Mouse (Mus musculus) thymus, postnatal 25 days (tissue): Measurements from ENCODE around the gene Mtmr6.
"Not testable (repeated sequence)": the region's sequence is repeated elsewhere in the genome, so short reads cannot be mapped to it uniquely, and the experiment has no call there.

Source experiments
- DNase-seq: peaks from one replicate; pipeline ENCODE4 v3.0.0; 2022

Mtmr6 gene

DNA sequence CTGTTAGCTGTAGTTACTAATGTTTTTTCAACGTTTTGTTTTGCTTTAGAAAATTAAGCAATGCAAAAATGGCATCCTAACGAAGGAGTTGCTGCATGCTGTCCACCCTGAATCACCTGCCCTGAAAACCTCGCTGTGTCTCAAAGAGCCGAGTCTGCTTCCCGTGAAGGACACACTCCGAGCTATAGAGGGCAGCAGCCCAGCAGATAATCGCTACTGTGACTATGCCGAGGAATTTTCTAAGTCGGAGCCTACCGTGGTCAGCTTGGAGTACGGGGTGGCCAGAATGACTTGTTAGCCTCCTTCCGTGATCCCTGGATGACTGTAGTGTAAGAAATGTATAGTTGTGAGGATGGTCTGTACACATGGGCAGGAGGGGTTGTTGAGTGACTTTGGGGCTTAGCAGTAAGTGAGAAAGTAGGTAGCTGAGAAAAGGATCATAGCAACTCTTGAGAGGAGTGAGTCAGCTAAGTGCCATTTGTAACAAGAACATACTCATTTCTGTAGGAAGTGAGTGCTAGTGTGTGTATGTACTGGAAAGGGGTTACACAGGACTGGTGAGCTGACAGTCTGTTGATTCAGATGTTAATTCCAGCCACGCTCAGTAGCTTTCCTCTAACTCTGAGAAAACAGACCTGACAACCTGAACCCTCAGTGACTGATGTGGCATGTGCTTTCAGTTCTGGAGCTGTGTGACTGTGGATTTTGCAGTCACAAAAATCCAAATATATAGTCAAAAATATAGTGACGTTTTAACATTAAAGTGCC is 35.4 kb downstream of the Mtmr6 start:
- no peak for DNase-seq

DNA sequence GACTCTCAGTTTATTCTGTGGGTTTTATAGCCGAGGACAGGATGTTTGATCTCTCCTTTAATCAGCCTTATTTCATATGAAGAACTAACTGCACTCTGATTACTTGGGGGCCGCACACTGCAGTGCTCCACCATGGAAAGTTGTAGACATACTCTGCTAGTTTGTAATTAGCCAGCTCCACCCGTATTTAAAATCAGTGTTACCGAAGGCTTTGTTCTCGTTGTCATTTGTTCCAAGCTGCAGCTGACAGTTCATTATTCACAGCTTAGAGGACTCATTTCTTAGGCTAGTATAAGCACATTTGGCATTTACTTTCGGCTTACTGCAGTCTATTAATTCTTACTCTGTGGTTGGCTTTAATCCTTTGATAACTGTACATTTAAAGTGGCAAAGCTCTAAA is 36.0 kb downstream of the Mtmr6 start:
- no peak for DNase-seq

DNA sequence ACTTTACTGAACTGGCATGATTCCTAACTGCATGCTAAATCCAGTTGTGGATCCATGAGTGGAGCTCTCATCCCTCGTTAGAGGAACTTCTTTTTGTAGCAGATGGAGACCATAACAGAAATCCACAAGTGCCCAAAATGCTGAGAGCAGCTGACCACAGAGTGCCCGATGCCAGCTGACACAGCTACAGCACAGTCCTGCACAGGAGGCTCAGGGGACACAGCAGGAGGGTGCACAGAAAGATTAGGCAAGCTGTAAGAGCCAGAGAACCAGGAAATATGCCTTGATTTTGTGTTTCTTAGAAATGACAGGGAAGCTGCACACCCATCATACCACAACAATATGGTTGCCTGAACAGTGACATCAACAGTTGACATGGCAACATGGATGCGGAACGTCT is 37.4 kb downstream of the Mtmr6 start:
- DNase-seq = no peak

DNA sequence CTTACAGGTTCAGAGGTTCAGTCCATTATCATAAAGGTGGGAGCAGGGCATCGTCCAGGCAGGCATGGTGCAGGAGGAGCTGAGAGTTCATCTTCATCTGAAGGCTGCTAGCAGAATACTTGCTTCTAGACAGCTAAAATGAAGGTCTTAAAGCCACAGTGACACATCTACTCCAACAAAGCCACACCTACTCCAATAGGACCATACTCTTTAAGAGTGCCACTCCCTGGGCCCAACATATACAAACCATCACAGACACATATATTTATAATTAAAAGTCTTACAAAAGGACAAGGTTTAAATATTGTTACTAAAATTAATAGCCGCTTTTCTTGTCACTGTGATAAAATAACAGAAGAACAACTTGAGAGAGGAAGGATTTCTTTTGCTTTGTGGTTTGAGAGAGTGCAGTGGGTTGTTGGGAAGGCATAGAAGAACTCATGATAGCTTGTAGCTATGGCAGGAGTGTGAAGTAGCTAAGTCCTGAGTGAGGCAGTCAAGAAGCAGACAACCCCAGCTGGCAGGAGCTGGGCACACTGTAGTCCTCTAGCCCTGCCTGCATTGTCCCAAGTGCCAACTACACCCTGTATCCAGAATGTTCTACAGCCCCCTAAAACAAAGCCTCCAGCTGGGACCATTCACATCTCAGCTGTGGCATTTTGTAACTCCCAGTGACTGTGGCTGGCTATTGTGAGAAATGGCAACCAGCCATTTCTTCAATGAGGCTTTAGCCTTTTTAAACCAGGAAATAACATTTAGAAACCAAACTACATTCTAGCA is 39.6 kb downstream of the Mtmr6 start:
- DNase-seq = no peak

DNA sequence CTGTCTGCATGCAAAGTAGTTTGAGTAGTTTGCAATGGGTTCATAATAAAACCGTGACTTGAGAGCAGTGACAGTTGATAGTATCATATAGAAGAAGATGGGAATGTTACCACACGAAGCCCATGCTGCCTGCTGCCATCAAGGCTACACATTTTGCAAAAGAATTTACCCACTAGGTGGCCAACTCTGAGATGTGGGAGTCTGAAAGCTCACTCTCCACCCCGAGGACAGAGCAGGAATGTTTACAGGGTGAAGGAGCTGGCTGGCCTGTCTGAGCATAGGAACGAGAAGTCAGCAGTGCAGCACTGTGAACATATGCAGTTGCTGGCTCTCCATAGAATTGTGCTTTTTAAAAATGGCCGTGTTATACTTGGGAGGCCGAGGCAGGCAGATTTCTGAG is 43.1 kb downstream of the Mtmr6 start:
- DNase-seq = no peak

DNA sequence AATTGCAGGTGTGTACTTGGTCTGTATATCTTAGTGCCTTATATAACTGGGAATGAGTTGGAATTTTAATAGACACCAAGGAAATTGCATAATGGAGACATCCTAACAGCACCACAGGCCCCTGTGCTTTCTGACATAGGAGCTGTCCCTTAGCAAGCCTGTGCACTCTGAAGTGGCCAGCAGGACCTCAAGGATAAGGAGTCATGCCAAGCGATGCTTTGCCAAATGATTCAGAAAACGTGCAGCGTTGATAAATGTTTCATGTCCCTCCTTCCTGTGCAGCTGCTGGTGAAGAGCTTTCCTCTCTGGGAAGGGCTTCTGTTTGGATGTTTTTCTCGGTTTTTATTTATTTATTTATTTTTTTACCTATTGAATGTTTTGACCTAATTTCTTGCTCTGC is 45.7 kb downstream of the Mtmr6 start:
- DNase-seq = no peak

DNA sequence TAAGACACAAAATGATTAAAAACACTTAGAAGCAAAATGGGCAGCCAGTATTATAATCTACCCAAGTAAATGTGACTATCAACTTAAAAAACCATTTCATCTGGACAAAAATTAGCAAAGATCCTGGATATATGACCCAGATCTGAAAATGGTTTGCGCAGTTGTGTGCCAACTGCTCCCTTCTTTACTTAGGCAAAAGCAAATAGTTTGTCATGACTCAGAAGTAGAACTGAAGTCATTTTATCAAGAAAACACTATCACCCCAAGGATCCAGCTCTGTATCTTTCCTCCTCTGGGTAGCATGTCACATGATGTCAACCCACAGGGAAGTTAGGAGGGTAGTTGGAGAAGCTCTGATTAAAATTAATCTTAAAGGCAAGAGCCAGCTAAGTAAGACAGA is 54.2 kb downstream of the Mtmr6 start:
- DNase-seq = no peak

DNA sequence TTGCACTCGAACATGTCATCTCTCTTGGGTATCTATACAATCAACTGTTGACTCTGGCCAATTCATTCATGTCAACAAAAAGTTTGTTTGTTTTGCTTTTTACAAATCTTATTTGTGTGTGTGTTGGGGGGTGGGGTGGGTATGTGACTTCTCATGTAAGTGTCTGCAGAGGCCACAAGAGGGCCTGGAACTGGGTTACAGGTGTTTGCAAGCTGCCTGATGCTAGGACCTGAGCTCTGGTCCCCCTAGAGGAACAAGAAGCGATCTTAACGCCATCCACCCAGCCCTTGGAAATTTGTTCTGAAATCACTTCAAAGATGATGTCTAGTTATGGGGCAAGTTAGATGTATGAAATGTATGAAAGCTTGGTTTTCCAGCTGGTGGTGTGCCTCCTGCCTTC is 55.8 kb downstream of the Mtmr6 start:
- no peak for DNase-seq

DNA sequence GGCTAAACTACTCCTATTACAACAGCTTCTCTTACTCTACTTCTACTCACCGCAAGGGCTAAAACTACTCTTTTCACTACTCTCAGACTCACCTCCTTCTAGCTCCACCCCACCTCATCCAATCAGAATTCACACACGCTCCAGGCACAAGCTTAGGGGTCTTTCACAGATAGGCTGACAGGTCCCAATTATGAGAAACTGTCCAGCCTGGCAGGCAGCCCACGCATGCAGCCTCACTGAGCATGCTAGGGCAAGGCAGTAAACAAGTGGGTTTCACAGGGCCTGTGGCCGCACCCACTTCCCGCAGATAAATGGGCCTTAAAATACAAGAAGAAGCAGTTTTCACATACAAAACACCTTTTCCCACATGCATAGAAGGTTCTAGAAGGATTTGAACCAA is 75.0 kb downstream of the Mtmr6 start:
- not testable (repeated sequence) for DNase-seq

DNA sequence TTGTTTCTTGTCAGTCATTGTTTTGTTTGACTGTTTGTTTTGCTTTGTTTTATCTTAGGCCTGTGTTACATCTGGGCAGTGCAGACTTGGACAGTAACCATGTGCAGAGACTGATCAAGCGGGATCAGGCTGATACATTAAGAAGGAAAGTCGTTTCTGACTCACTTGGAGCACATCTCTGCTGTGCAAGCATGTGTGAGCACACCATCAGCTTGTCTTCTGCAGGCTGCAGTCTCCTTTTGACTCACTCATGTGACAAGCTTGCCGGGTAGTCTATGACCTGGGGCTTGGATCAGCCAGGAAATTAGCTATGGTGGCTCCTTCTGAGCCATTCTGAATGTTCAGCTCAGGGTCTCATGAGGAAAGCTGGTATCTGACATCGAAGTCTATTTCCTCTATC is 75.5 kb downstream of the Mtmr6 start:
- no peak for DNase-seq

DNA sequence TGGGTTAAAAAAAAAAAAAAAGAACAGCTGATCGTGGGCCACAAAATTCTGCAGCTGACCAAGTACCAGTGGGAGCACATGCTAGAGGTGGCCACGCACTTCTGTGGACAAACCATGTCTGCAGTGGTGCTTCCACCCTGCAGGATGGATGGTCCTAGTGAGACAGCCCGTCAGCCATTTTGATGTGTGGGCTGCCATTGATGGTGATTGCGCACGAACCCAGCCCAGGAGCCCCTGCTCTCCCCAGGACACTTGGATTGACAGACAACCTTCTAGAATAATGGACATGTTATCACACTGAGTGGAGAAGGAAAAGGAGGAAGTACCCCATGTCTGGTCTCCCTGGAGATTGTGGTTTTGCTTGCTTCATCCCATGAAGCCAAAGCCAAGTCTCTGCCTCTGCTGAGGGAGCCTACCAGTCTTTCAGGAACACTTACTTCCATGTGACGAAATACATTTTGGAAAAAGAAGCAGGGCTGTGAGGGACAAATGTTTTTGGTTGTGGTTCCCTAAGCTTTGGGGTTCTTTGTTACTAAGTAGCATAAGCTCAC is 80.4 kb downstream of the Mtmr6 start:
- DNase-seq = no peak
